Mouse (Mus musculus): ENCODE measurements around the gene Sema7a.

DNA sequence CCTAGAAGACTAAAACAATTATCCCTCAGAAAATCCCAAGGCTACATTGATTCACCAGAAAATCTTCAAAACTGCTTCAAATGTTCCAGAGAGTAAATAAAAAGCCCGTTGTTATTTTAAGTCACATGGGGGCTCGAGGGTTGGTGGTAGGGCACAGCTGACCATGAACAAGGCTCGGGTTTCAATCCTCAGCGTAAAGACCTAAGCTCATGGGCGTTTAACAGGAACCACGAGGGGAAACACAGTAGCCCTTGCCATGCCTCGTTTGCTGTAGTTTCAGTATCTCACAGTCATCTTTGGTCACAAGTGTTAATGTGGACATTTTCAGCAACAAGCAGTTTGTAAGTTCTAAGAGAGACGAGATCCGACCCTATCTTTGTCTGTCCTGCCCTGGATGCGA is 39.4 kb upstream of the Sema7a start:
- TF ChIP-seq POLR2A (IDR thresholded peaks at IDR 0.05; ENCODE audit: borderline replicate concordance, control insufficient read depth, low read depth, low read length): no peak
- TF ChIP-seq CTCF (IDR thresholded peaks at IDR 0.05; ENCODE audit: control insufficient read depth, insufficient read depth, low read length): no peak

All from bone marrow, adult 2 months (tissue).